Mouse (Mus musculus) layer of hippocampus, adult 2 months (tissue): ENCODE results near the gene Rcsd1. TPM values are rescaled to one million over a fixed set of nuclear protein-coding genes. Genes with fewer than 3 reads are reported as not detected.
A peak's percentile ranks its signal among the peaks of the same experiment; 100 is the strongest.

Experiments used
- DNase-seq, 2 experiments: peaks; one replicate each; pipeline ENCODE4 v3.0.0; 2022; ENCODE audit warnings: low spot score in 2 of 2
- H3K27ac ChIP-seq: fragments of 200-600 bp; 2 replicates; pipeline ENCODE4 v1.8.1; 2022
- H3K4me3 ChIP-seq: fragments of 200-600 bp; 2 replicates; pipeline ENCODE4 v1.8.1; 2022; ENCODE audit warnings: mild to moderate bottlenecking
- CTCF ChIP-seq: fragments of 200-600 bp; conservative IDR thresholded peaks from 2 replicates; pipeline ENCODE4 v1.8.1; 2022; ENCODE audit warnings: antibody characterized with exemption, mild to moderate bottlenecking, moderate library complexity
- total RNA-seq, 2 experiments: library from RNA; stranded (reverse); gene quantifications; 2 replicates each; pipeline ENCODE4 v1.2.3; 2021

Rcsd1 gene
- total RNA-seq, 2 experiments from 2014 or later: 3.7 to 4.9 TPM

DNA sequence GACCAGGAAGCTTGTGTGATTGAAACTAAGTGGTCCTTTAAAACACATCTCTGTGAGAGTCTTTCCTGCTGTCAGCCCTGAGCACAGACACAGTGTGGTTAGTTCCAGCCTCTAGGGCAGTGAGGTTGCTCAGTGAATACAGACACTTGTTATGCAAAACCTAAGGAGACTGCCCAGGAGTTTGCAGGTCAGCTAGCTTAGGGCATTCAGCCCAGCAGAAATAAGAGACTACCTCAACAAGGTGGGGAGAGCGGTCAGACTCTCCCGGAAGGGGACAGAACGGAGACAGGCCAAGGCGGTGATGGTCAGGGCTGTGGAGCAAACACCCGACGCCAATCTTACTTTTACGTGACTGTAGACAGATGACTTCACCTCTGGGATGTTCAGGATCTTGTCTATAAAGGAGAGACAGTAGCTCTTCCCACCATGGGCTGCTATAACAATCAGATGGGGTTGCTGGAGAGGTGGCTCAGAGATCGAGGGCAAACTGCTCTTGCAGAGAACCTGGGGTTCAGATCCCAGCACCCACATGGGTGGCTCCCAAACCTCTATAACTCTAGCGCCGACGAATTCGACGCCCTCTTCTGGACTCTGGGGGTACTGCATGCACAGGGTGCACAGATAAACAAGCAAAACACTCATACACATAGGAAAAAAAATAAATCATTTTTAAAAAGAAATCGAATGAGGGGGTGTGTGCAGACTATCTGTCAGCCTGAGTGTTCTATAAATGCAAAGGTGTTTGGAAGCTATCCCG lies 30.5 kb downstream of the Rcsd1 start:
- peak; percentile 58 for TF ChIP-seq CTCF
- Histone ChIP-seq H3K4me3 (no peak overlapping the region), H3K27ac (no peak overlapping the region)
- DNase-seq: no peak

DNA sequence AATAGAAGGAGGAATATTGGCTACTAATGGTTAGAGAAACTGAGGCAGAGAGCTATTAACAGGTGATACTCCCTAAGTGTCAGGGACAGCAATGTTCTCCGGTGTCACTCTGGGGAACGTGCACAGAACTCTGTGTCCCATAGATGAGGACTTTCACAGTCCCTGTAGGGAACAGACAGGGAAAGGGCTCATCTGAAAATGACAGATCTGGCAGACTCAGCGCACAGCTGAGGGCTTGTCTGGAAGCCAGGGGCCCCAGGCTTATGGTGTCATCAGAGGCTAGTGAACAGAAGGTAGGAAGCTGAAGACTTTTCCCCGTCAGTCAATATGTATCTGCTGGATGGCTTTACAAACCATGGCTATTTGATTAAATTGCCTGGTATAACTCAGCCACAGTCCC lies 32.0 kb downstream of the Rcsd1 start:
- no peak for DNase-seq
- no peak overlapping the region for H3K4me3 ChIP-seq
- no peak for TF ChIP-seq CTCF
- no peak overlapping the region for H3K27ac ChIP-seq

DNA sequence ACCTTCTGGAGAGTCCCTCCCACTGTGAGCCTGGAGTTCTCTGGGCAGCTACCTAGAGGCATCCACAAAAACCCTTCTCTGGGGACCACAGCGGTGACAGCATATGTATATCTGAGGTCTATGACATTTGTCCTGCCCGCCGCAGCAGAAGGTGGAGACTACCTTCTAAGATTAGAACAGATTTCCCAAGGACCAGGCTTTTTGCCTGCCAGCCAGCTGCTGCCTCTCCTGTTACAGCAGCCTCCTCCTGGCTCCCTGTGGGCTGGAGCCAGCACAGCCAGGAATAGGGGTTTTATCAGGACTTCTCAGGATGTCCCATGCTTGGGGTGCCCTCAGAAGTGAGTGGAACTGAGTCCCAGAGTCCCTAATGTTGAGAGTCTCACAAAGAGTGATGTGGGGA lies 32.6 kb downstream of the Rcsd1 start:
- no peak overlapping the region for H3K27ac ChIP-seq
- TF ChIP-seq CTCF: no peak
- H3K4me3 ChIP-seq: no peak overlapping the region
- no peak for DNase-seq

DNA sequence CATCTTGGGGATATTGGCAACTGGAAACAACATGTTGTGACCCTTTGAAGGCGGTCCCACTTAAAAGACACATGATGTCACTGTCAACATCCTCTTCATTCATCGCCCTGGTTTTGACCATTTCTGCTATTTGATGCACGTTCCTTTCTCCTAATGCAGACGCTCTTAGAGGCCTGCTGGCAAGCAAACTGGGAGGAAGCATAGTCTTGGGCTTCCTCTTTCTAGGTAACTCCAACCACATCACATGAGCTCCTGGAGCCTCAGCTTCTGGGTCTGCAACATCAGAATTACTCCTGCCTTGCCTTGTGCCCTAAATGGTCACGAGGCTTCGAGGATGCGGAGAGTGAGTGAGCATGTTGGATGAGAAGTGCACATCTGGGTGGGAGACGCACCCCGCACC lies 34.4 kb downstream of the Rcsd1 start:
- H3K4me3 ChIP-seq: no peak overlapping the region
- no peak overlapping the region for H3K27ac ChIP-seq
- DNase-seq: no peak
- TF ChIP-seq CTCF: no peak

DNA sequence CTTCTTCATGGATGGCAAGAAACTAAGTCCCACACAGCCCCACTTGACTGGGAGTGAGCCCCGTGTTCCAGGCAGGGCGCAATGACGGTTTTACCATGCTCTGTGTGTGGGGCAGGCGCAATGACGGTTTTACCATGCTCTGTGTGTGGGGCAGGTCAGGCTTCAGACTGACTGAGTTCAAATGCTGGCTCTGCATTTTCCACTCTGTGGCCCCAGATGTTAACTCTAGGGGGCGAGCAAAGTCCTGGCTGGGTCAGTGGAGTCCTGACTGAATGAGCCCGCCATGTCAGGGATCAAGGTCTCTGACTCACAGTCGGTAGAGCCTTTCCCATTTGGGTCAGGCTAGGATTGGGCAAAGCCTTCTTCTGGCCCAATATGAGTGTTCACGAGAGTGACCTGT lies 37.2 kb downstream of the Rcsd1 start:
- no peak for DNase-seq
- peak; percentile 34 for TF ChIP-seq CTCF
- H3K4me3 ChIP-seq: no peak overlapping the region

DNA sequence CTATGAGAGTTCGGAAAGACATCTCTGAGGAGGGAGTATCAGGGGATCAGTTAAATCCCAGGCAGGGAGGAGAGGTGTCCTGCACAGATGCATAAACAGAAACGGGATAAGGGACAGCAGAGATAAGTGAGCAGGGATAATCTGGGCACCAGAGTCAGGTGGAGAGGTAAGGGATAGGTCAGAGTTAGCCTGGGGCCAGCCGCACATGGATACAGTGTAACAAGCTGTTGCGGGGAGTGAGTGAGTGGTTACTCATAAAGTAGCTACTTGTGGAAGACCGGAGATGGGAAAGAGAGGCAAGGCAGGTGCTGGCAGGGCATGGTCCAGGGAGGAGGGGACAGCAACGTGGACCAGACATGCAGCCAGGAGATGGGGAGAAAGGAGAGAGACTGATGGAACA lies 39.5 kb downstream of the Rcsd1 start:
- DNase-seq: no peak
- TF ChIP-seq CTCF: no peak

More for the DNA sequence above, 37.2 kb downstream of the Rcsd1 start:
- no peak overlapping the region for H3K27ac ChIP-seq

DNA sequence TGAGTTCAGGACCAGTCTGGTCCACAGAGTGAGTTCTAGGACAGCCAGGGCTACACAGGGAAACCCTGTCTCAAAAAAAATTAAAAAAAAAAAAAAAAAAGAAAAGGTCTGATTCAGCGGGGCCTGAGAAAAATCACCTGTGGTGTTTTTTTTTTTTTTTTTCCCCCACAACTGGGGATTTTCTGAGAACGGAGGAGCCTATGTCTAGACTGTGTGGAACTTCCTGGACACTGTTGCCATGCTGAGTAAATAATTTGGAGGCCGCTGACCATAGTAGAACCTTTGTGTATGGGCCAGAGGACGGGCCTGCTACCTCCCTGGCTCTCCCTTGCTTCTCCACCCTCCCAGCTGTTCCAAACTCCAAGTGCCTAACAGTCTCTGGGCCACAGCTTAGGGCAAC lies 40.7 kb downstream of the Rcsd1 start:
- no peak for TF ChIP-seq CTCF
- DNase-seq: no peak
- Histone ChIP-seq H3K27ac (no peak overlapping the region), H3K4me3 (no peak overlapping the region)

More for the DNA sequence above, 39.5 kb downstream of the Rcsd1 start:
- Histone ChIP-seq H3K4me3 (no peak overlapping the region), H3K27ac (no peak overlapping the region)

DNA sequence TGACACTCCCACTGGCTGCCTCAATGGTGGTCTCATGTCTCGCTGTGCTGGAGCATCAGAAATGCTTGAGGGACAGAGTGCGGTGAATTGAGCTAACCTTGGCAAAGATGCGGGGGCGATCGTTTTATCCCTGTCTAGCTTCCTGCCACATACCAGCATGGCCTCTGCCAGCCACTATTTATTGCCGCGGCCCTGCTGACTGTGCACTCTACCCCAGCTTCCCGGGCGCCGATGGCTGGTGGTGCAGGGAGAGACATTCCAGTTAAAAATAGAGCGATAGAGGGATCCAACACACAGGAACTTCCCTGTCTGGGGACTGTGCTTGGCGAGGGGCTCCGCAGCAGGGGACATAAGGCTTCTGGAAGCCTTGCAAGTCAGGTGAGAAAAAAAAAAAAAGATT lies 42.2 kb downstream of the Rcsd1 start:
- Histone ChIP-seq H3K27ac (no peak overlapping the region), H3K4me3 (no peak overlapping the region)
- DNase-seq: peak in 1 of 2 experiments; percentile 19
- TF ChIP-seq CTCF: no peak

DNA sequence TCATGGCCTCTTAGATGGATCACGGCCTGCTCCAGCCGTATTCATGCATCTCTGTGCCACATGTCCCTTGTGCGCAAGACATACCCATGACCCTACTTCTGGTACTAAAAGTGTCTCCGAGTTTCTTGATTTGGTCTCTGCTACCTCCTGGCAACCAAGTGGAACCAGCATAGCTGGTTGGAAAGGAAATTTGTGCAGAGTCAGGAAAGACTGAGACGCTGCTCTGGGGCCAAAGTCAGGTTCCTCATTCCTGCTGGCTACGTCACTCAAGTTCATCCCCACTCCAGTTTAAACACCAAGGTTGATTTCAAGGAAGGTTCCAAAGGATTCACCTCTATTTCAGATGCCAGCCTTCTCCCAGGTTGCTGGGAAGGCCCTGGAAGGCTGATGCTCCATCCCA lies 42.6 kb downstream of the Rcsd1 start:
- TF ChIP-seq CTCF: no peak
- Histone ChIP-seq H3K4me3 (no peak overlapping the region), H3K27ac (no peak overlapping the region)
- DNase-seq: no peak

DNA sequence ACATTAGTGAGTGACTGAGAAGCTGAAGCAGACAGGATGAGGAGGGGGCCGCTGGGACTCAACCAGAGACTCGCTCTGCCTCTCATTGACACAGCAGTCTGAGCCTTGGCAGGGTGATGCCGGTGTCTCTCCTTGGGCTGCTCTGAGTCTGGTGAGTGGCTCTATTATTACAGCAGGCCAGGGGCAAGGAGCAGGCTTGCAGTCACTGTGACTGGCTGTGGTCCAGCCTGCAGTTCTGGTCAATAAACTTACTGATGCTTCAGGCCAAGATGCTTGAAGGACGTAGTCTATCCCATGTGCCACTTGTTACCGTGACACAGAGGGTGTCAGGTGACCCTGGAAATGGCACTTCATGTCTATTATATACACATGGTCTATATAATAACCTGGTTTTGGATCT lies 43.8 kb downstream of the Rcsd1 start:
- TF ChIP-seq CTCF: no peak
- H3K4me3 ChIP-seq: no peak overlapping the region
- H3K27ac ChIP-seq: no peak overlapping the region
- no peak for DNase-seq

DNA sequence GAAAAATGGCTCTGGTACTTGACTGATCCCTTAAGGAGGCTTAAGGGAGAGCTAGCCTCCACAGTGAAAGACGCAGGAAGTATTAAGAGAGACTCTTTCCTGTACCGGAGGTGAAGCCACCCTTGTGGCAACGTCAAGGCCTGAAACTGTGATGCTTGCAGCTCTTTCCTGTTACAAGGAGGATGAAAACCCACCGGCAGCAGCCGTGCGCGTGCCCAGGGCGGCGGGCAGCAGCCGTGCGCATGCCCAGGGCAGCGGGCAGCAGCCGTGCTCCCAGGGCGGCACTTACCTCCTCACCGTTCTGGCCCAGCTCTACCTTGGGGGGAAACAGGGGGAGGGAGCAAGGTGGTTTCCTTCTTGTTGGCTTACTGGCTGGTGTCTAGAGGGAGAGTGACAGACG lies 46.3 kb downstream of the Rcsd1 start:
- Histone ChIP-seq H3K27ac (no peak overlapping the region), H3K4me3 (no peak overlapping the region)
- no peak for TF ChIP-seq CTCF
- DNase-seq: no peak

DNA sequence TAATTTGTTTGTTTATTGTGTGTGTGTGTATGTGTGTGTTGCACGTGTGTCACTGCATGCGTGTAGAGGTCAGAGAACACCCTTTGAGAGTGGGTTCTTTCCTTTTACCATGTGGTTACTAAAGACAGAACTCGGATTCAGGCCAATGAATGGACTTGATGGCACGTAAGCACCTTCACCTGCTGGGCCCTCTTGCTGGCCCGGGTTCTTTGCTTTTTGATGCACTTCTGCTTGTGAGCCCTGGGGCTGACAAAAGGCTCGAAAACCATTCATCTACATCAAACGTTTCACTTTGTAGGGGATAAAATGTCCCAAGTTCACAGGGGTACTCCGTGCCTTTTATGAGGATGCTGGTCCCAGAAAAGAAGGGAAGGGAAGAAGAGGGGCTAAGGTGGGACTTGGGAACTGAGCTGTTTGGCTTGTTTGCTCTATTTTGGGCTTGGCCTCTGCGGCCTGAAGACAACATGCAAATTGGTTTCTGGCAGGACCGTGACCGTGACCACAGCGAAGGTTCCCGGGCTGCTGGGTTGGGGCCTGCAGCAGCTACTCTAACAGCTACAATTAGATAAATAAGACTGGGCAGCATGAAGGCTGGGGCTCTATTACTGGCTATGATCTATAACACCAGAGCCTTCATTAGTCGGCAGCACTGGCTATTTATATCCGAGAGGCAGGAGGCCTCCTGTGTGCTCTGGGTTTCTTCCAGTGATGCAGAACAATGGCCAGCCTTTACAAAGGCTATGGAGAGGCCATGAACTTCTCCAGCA lies 46.9 kb downstream of the Rcsd1 start:
- DNase-seq: no peak

DNA sequence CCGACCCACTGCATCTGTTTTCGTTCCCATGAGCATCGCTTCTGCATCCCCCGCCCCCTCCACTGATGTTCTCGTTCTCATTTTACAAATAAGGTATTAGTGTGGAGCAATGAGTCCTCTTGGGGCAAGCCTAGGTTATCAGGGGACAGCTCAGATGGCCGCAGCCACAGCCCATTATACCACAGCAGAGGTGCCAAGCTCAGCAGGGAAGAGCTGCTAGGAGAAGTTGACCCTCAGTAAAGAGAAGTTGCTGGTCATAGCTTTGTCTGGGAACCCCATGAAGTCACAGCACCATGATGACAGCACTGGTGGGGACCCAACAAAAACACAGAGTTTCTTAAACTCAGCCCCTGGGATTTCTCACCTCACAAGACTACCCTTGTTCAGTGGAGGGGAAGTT lies 47.8 kb downstream of the Rcsd1 start:
- no peak overlapping the region for H3K27ac ChIP-seq
- no peak for DNase-seq
- TF ChIP-seq CTCF: no peak
- no peak overlapping the region for H3K4me3 ChIP-seq

More for the DNA sequence above, 46.9 kb downstream of the Rcsd1 start:
- Histone ChIP-seq H3K27ac (no peak overlapping the region), H3K4me3 (no peak overlapping the region)
- no peak for TF ChIP-seq CTCF

DNA sequence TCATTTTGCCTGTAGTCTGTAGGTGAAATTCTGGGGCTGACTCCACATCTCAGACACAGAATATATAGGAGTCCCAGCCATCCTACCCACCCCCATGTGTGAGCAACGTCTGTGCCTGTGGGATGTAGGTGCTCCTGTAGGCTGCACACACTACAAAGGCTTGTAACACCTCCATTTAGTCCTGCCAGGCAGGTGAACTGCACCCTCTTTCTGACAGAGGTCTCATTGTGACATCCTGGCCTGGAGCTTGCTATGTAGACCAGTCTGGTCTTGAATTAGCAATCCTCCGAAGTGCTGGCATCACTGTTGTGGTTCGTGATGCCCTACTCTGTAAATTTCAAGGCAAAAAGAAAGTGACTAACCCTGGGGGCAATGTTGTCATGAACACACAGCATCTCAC lies 48.4 kb downstream of the Rcsd1 start:
- TF ChIP-seq CTCF: no peak
- no peak for DNase-seq
- no peak overlapping the region for H3K4me3 ChIP-seq

More for the DNA sequence above, 48.4 kb downstream of the Rcsd1 start:
- H3K27ac ChIP-seq: no peak overlapping the region
